Mouse (Mus musculus) lung, adult 2 months (tissue): ENCODE measurements around the gene Gpi1.

Experiments
- CTCF ChIP-seq: fragments of 200-500 bp; IDR thresholded peaks from 2 replicates; pipeline ENCODE4 v1.5.1; 2011; ENCODE audit warnings: mild to moderate bottlenecking, low read length, control low read depth; ENCODE audit not compliant: insufficient read depth
- POLR2A ChIP-seq: fragments of 200-500 bp; IDR thresholded peaks from 2 replicates; pipeline ENCODE4 v1.6.1; 2011; ENCODE audit warnings: low read depth, mild to moderate bottlenecking, control low read depth, low read length, borderline replicate concordance; ENCODE audit errors: extremely low read depth

DNA sequence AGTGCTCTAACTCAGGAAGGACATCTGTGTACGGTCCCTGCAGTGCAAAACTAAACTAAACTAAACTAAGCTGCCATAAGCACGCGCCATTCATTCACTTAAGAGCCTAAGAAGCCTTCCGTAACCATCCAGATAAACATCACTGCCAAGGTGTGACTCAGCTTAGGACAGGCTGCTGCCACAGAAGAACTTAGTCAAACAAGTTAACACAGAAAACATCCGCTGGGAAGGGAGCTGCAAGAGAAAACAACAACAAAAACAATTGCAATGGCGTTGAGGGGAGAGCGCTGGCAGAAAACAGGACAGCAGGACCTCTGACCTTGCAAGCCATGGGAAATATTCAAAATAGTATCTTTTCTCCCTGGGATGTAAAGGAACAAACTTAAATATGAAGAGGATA is 65.5 kb downstream of the Gpi1 start:
- no peak for TF ChIP-seq POLR2A
- no peak for TF ChIP-seq CTCF
